Mouse (Mus musculus): ENCODE data around the gene Rtn4. TPM values are rescaled to one million over a fixed set of nuclear protein-coding genes. Genes with fewer than 3 reads are reported as not detected.

The Rtn4 gene
- polyA plus RNA-seq, 1 experiment from 2014 or later: 32.3 TPM

DNA sequence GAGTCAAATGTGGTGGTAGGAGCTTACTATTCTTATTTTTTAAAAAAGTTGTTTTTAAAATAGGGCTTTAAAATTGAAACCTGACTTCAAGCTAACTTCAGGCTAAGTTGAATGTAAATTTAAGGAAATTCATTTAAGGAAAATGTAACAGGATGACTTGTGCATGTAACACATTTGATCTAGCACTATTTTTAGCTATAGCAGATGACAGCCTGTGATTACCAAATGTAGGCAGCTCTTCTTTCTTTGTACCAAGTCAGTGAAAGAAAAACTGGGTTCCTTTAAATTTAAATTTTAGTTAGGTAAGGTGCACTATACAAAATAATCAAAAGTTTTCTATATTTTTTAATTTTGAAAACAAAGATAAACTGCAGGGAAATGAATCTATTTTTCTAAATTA is 32.4 kb downstream of the Rtn4 start:
- no peaks in the 10 kb centered on the region for H3K27me3 ChIP-seq (replicated peaks; ENCODE audit: control insufficient read depth, insufficient read depth, low read length)
- no peak for ATAC-seq
- H3K4me1 ChIP-seq (ENCODE audit: control insufficient read depth, insufficient read depth, low read length): no peaks in the 10 kb centered on the region
- H3K9me3 ChIP-seq (ENCODE audit: control insufficient read depth, low read length): no peaks in the 10 kb centered on the region
- H3K36me3 ChIP-seq (ENCODE audit: control insufficient read depth, insufficient read depth, low read length): no peaks in the 10 kb centered on the region
- no peak overlapping the region for H3K4me3 ChIP-seq (ENCODE audit: low read length)
- no peak overlapping the region for H3K27ac ChIP-seq (ENCODE audit: low read length)
- no peak overlapping the region for H3K4me2 ChIP-seq (ENCODE audit: low read depth, low read length)
- H3K9ac ChIP-seq (ENCODE audit: low read depth, low read length): no peak overlapping the region

DNA sequence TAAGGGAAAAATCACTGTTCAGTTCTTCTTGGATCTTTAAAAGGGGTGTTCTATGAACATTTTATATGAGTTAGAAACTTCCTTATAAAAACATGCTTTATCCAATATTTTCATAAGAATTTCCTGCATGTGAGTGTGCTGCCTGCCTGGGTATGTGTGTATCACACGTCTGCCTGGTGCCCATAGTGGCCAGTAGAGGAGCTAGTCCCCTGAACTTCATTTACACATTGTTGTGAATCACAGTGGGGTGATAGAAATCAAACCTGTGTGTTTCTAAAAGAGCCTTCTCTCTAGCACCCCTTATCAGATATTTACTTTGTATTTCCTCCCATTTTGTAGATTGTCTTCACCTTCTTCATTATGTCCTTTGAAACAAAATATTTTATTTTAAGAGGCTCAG is 32.9 kb downstream of the Rtn4 start:
- Histone ChIP-seq H3K4me2 (ENCODE audit: low read depth, low read length) (no peak overlapping the region), H3K9me3 (ENCODE audit: control insufficient read depth, low read length) (no peaks in the 10 kb centered on the region)
- 47% methylated on average over 1 of the region's 1 CpGs for WGBS

DNA sequence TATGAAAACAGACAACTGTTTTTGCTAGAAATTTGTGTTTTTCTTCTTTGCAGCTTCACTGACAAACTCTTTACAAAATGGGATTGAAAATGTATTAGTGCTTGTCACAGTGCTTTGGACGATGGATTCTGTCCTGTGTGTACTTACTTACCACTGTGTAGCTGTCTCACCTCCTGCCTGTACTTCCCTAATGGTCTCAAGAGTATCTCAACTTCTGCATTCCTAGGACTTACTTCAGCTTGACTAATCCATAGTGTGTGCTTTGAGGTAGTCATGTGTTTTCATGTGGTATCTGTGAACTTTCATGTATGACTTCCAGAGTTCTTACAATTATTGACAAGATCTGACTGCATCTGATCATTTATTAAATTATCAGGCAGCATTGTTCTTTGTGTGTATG is 35.2 kb downstream of the Rtn4 start:
- WGBS: 88% methylated on average over 1 of the region's 1 CpGs
- no peaks in the 10 kb centered on the region for H3K27me3 ChIP-seq (replicated peaks; ENCODE audit: control insufficient read depth, insufficient read depth, low read length)
- H3K27ac ChIP-seq (ENCODE audit: low read length): no peak overlapping the region
- no peak for ATAC-seq
- no peaks in the 10 kb centered on the region for H3K4me1 ChIP-seq (ENCODE audit: control insufficient read depth, insufficient read depth, low read length)
- no peaks in the 10 kb centered on the region for H3K36me3 ChIP-seq (ENCODE audit: control insufficient read depth, insufficient read depth, low read length)
- H3K4me2 ChIP-seq (ENCODE audit: low read depth, low read length): no peak overlapping the region
- H3K4me3 ChIP-seq (ENCODE audit: low read length): no peak overlapping the region
- no peaks in the 10 kb centered on the region for H3K9me3 ChIP-seq (ENCODE audit: control insufficient read depth, low read length)
- no peak overlapping the region for H3K9ac ChIP-seq (ENCODE audit: low read depth, low read length)

More for the DNA sequence above, 32.9 kb downstream of the Rtn4 start:
- H3K27me3 ChIP-seq (replicated peaks; ENCODE audit: control insufficient read depth, insufficient read depth, low read length): no peaks in the 10 kb centered on the region
- no peaks in the 10 kb centered on the region for H3K36me3 ChIP-seq (ENCODE audit: control insufficient read depth, insufficient read depth, low read length)
- no peak overlapping the region for H3K27ac ChIP-seq (ENCODE audit: low read length)
- H3K4me1 ChIP-seq (ENCODE audit: control insufficient read depth, insufficient read depth, low read length): no peaks in the 10 kb centered on the region
- no peak overlapping the region for H3K4me3 ChIP-seq (ENCODE audit: low read length)
- no peak for ATAC-seq
- no peak overlapping the region for H3K9ac ChIP-seq (ENCODE audit: low read depth, low read length)

DNA sequence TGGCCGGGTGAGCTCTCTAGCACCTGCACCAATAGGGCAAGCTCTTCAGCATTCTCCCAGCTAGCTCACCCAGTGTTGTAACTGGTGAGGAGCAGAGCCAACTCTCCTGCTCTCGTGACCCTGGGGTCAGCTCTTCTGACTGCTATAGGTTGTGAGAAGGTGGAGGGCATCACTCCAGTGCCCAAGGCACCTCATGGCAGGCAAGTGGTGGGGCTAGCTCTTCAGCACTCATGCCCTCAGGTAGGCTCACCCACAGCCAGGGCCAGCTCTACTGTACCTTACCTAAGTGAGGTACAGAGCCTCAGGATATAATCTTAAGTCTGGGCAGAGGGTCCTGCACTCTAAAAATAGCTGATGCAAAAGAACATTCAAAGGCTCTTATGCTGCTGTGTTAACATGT is 47.0 kb downstream of the Rtn4 start:
- no peak overlapping the region for H3K4me3 ChIP-seq (ENCODE audit: low read length)
- WGBS: 91% methylated on average over 2 of the region's 2 CpGs
- H3K9ac ChIP-seq (ENCODE audit: low read depth, low read length): no peak overlapping the region
- no peak for ATAC-seq
- no peaks in the 10 kb centered on the region for H3K4me1 ChIP-seq (ENCODE audit: control insufficient read depth, insufficient read depth, low read length)
- H3K9me3 ChIP-seq (ENCODE audit: control insufficient read depth, low read length): no peaks in the 10 kb centered on the region
- H3K36me3 ChIP-seq (ENCODE audit: control insufficient read depth, insufficient read depth, low read length): 0 out of 2 replicates have a peak, but pooled peaks cover 4% of the 10 kb centered on the region
- H3K4me2 ChIP-seq (ENCODE audit: low read depth, low read length): no peak overlapping the region
- no peak overlapping the region for H3K27ac ChIP-seq (ENCODE audit: low read length)
- no peaks in the 10 kb centered on the region for H3K27me3 ChIP-seq (replicated peaks; ENCODE audit: control insufficient read depth, insufficient read depth, low read length)

DNA sequence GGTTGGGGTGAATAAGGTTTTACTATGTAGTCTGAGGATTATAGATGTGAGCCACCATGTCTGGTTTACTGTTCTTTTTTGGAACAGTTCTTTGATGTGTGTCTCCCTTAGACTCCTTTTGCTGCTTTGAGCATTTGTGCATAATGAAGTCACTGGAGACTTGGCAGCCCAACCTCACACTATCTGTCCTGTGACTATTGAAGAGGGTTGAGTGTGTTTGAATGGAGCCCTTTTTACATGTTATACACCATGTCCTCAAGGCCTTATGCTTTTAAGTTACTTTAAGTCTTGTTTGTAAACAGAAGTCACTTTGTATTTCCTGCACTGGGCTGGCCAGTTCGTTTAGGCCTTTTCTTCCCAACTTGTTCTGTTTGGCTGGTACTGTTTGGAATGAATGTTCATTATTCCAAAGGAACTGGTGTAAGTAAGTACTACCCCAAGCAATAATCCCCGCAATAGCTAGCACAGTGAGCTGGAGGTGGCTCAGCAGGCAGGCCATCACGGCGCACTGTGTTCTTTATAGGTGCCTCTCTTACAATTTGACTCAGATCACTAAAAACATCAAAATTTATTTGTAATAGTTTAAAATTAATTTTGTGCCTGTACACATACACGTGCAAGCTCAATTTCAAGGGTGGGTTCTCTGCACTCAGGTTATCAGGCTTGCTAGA is 52.1 kb downstream of the Rtn4 start:
- Histone ChIP-seq H3K27me3 (replicated peaks; ENCODE audit: control insufficient read depth, insufficient read depth, low read length) (no peaks in the 10 kb centered on the region), H3K4me3 (ENCODE audit: low read length) (no peak overlapping the region), H3K36me3 (ENCODE audit: control insufficient read depth, insufficient read depth, low read length) (0 out of 2 replicates have a peak, but pooled peaks cover 4% of the 10 kb centered on the region), H3K9ac (ENCODE audit: low read depth, low read length) (no peak overlapping the region), H3K27ac (ENCODE audit: low read length) (no peak overlapping the region), H3K4me1 (ENCODE audit: control insufficient read depth, insufficient read depth, low read length) (no peaks in the 10 kb centered on the region), H3K9me3 (ENCODE audit: control insufficient read depth, low read length) (no peaks in the 10 kb centered on the region), H3K4me2 (ENCODE audit: low read depth, low read length) (no peak overlapping the region)
- no peak for ATAC-seq
- 88% methylated on average over 5 of the region's 5 CpGs for WGBS

DNA sequence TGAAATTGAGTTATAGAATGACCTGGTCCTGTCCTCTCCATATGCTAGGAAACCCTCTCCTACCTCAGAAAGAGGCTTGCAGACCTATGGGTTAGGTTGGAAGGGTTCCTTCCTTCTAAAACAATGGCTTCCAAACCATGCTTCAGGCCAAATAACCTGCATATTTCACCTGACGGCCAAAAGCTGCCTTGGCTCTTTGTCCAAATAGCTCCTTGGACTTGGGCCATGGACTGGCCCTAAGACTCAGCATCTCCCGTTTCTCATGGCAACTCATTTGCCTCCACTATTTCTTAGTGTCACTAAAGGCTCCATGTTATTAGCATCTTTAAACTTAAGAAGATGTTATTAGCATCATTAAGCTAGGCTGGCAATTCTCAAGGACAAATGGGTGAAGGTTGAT is 52.8 kb downstream of the Rtn4 start:
- Histone ChIP-seq H3K27ac (ENCODE audit: low read length) (no peak overlapping the region), H3K9ac (ENCODE audit: low read depth, low read length) (no peak overlapping the region), H3K4me1 (ENCODE audit: control insufficient read depth, insufficient read depth, low read length) (no peaks in the 10 kb centered on the region), H3K4me2 (ENCODE audit: low read depth, low read length) (no peak overlapping the region), H3K9me3 (ENCODE audit: control insufficient read depth, low read length) (no peaks in the 10 kb centered on the region), H3K36me3 (ENCODE audit: control insufficient read depth, insufficient read depth, low read length) (0 out of 2 replicates have a peak, but pooled peaks cover 4% of the 10 kb centered on the region), H3K27me3 (replicated peaks; ENCODE audit: control insufficient read depth, insufficient read depth, low read length) (no peaks in the 10 kb centered on the region), H3K4me3 (ENCODE audit: low read length) (no peak overlapping the region)
- ATAC-seq: no peak
- 79% methylated on average over 2 of the region's 2 CpGs for WGBS

DNA sequence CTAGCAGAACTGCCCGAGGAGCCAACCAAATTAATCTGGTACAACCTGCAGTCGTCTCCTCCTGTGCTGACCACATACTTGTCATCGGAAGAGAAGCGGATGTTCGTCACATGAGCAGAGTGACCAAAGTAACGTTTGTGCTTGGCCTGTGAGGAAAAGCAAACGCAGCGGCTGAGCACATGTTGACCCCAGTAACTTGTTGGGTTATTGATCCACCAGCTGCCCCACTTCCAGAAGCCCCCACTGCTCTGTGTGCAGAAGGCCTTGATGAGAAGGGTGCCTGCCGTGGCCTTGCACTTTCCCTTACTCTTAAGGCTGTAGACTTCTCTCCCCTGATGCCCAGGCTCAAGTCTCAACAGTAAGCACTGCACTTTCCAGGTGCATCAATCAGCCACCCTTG is 53.5 kb downstream of the Rtn4 start:
- WGBS: 82% methylated on average over 9 of the region's 9 CpGs
- H3K4me3 ChIP-seq (ENCODE audit: low read length): no peak overlapping the region
- H3K27ac ChIP-seq (ENCODE audit: low read length): no peak overlapping the region
- no peak for ATAC-seq
- no peaks in the 10 kb centered on the region for H3K9me3 ChIP-seq (ENCODE audit: control insufficient read depth, low read length)
- H3K36me3 ChIP-seq (ENCODE audit: control insufficient read depth, insufficient read depth, low read length): 0 out of 2 replicates have a peak, but pooled peaks cover 4% of the 10 kb centered on the region
- no peak overlapping the region for H3K4me2 ChIP-seq (ENCODE audit: low read depth, low read length)
- no peaks in the 10 kb centered on the region for H3K27me3 ChIP-seq (replicated peaks; ENCODE audit: control insufficient read depth, insufficient read depth, low read length)
- no peak overlapping the region for H3K9ac ChIP-seq (ENCODE audit: low read depth, low read length)
- no peaks in the 10 kb centered on the region for H3K4me1 ChIP-seq (ENCODE audit: control insufficient read depth, insufficient read depth, low read length)

DNA sequence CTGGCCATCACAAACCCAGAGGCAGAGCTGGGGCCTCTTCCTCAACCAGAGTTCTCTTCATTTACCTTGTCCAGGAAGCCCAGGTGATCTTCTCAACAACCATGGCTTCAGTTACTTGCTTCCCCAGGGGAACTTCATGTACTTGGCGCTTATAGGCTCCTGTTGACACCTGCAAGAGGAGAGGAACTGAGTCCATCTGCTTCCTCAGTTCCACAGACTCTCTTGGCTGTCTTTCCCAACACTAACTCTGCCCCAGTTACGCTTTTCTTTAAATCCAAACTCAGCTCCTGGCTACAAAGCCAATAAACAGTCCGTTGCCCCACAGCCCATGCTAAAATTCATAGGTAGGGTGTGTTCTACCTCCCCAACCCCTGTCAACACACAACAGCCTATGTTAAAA is 54.6 kb downstream of the Rtn4 start:
- H3K4me3 ChIP-seq (ENCODE audit: low read length): no peak overlapping the region
- H3K36me3 ChIP-seq (ENCODE audit: control insufficient read depth, insufficient read depth, low read length): 0 out of 2 replicates have a peak, but pooled peaks cover 4% of the 10 kb centered on the region
- WGBS: 95% methylated on average over 3 of the region's 3 CpGs
- no peak overlapping the region for H3K27ac ChIP-seq (ENCODE audit: low read length)
- no peaks in the 10 kb centered on the region for H3K9me3 ChIP-seq (ENCODE audit: control insufficient read depth, low read length)
- ATAC-seq: no peak
- no peak overlapping the region for H3K4me2 ChIP-seq (ENCODE audit: low read depth, low read length)
- no peaks in the 10 kb centered on the region for H3K4me1 ChIP-seq (ENCODE audit: control insufficient read depth, insufficient read depth, low read length)
- no peak overlapping the region for H3K9ac ChIP-seq (ENCODE audit: low read depth, low read length)
- H3K27me3 ChIP-seq (replicated peaks; ENCODE audit: control insufficient read depth, insufficient read depth, low read length): no peaks in the 10 kb centered on the region

DNA sequence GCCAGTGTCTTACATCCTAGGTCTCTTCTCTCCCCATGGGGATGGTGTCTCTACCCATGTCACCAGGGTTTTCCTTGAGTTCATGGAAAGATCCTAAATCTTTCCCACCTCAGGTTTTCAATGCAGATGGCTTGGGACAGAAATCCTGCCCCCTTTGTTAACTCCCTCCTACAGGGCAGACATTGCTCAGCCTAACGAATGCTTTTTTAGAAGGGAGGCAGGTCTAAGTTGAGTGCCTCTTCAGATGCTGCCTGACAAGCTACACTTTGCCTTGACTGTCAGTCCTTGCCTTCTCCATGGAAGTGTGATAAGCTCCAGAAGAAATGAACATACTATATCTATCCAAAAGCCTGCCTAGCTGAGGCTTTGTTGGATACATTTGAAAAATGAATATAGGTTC is 55.1 kb downstream of the Rtn4 start:
- H3K4me3 ChIP-seq (ENCODE audit: low read length): no peak overlapping the region
- H3K27ac ChIP-seq (ENCODE audit: low read length): no peak overlapping the region
- H3K4me2 ChIP-seq (ENCODE audit: low read depth, low read length): no peak overlapping the region
- H3K9me3 ChIP-seq (ENCODE audit: control insufficient read depth, low read length): no peaks in the 10 kb centered on the region
- no peak overlapping the region for H3K9ac ChIP-seq (ENCODE audit: low read depth, low read length)
- 0 out of 2 replicates have a peak, but pooled peaks cover 4% of the 10 kb centered on the region for H3K36me3 ChIP-seq (ENCODE audit: control insufficient read depth, insufficient read depth, low read length)
- H3K27me3 ChIP-seq (replicated peaks; ENCODE audit: control insufficient read depth, insufficient read depth, low read length): no peaks in the 10 kb centered on the region
- ATAC-seq: no peak
- H3K4me1 ChIP-seq (ENCODE audit: control insufficient read depth, insufficient read depth, low read length): no peaks in the 10 kb centered on the region
- WGBS: 86% methylated on average over 1 of the region's 1 CpGs
